Mouse (Mus musculus) c-Kit-negative CD71-positive TER-119-positive erythroid progenitor cells, embryonic 14.5 days (primary cell): Measurements from ENCODE around the gene Sprr2a2.
"Not testable (repeated sequence)": the region's sequence is repeated elsewhere in the genome, so short reads cannot be mapped to it uniquely, and the experiment has no call there.

ENCODE experiments used
- DNase-seq: peaks from one replicate; pipeline ENCODE4 v3.0.0-alpha.2; 2013; ENCODE audit warnings: low read depth, low spot score

Sprr2a2 gene

GRCm38 (mm10) chr3:92273504-92273903 is 57.8 kb downstream of the Sprr2a2 start:
- not testable (repeated sequence) for DNase-seq

GRCm38 (mm10) chr3:92274018-92274417 is 58.3 kb downstream of the Sprr2a2 start:
- DNase-seq, result not testable (repeated sequence)

GRCm38 (mm10) chr3:92279663-92280062 is 63.9 kb downstream of the Sprr2a2 start:
- not testable (repeated sequence) for DNase-seq

- not testable (repeated sequence) for DNase-seq
These were observed 65.4 kb downstream of the Sprr2a2 start for GRCm38 (mm10) chr3:92280963-92281606.

GRCm38 (mm10) chr3:92285101-92285500 is 69.4 kb downstream of the Sprr2a2 start, which contains the start of gene Sprr2a3:
Sprr2a3 (plus strand) TSS chr3:92285417.
- DNase-seq, result not testable (repeated sequence)

- DNase-seq, result not testable (repeated sequence)
These were observed 72.8 kb downstream of the Sprr2a2 start for GRCm38 (mm10) chr3:92288489-92288888.
